Mouse (Mus musculus): Measurements from ENCODE around the gene Prc1. TPM values are rescaled to one million over a fixed set of nuclear protein-coding genes. Genes with fewer than 3 reads are reported as not detected.
A peak's percentile ranks its signal among the peaks of the same experiment; 100 is the strongest.

The Prc1 gene
- total and polyA plus RNA-seq, 2 experiments, result 0.32 to 0.74 TPM

DNA sequence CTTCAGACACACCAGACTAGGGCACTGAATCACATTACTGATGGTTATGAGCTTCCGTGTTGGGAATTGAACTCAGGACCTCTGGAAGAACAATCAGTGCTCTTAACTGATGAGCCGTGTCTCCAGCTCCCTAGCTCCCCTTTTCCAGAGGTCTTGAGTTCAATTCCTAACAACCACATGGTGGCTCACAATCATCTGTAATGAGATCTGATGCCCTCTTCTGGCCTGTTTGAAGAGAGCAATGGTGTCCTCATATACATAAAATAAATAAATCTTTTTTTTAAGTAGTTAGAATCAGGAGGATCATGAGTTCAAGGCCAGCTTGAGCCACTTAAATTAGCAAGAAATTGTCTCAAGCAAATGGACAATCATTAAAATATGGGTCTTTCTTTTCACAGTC lies 38.3 kb upstream of the Prc1 start:
- Histone ChIP-seq H3K36me3 (ENCODE audit: control insufficient read depth, insufficient read depth, low read length) (no peaks in the 10 kb centered on the region), H3K9ac (ENCODE audit: low read depth, low read length) (no peak overlapping the region), H3K27me3 (ENCODE audit: control insufficient read depth, insufficient read depth, low read length) (no peaks in the 10 kb centered on the region), H3K4me3 (ENCODE audit: insufficient read depth, low read depth, low read length) (no peak overlapping the region), H3K4me1 (ENCODE audit: control insufficient read depth, insufficient read depth, low read length) (no peaks in the 10 kb centered on the region), H3K79me2 (ENCODE audit: control insufficient read depth, insufficient read depth, low read length) (no peaks in the 10 kb centered on the region), H3K27ac (replicated peaks; ENCODE audit: insufficient read depth, low read depth, low read length) (no peak overlapping the region)
- DNase-seq (ENCODE audit: extremely low read depth, low read depth, low spot score), result no peak
- 75% methylated on average over 2 of the region's 2 CpGs for WGBS
- TF ChIP-seq CTCF (IDR thresholded peaks at IDR 0.05; ENCODE audit: low read depth, low read length), result no peak
- TF ChIP-seq POLR2A (IDR thresholded peaks at IDR 0.05; ENCODE audit: extremely low read depth, insufficient read depth, low read length), result no peak

DNA sequence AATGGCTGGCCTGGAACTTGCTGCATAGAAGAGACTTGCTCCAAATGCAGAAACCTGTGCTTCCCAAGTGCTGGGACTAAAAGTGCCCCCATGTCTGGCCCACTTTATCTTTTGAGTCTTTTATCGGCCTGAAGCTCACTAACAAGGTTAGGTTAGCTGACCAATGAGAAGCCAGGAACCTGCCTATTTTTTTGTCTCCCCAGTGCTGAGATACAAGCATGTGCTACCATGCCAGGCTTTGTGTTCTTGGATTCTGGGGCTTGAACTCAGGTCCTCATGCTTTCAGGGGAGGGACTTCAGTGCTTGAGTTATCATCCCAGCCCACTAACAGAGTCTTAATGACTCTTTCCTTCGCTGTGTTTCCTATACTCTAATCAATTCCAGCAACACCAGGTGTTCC lies 36.5 kb upstream of the Prc1 start:
- peaks cover 8% of the 10 kb centered on the region; the same call in 1 of the 2 replicates for H3K79me2 ChIP-seq (ENCODE audit: control insufficient read depth, insufficient read depth, low read length)
- WGBS, result 71% methylated on average over 2 of the region's 2 CpGs
- no peak for TF ChIP-seq CTCF (IDR thresholded peaks at IDR 0.05; ENCODE audit: low read depth, low read length)
- no peak for TF ChIP-seq POLR2A (IDR thresholded peaks at IDR 0.05; ENCODE audit: extremely low read depth, insufficient read depth, low read length)

DNA sequence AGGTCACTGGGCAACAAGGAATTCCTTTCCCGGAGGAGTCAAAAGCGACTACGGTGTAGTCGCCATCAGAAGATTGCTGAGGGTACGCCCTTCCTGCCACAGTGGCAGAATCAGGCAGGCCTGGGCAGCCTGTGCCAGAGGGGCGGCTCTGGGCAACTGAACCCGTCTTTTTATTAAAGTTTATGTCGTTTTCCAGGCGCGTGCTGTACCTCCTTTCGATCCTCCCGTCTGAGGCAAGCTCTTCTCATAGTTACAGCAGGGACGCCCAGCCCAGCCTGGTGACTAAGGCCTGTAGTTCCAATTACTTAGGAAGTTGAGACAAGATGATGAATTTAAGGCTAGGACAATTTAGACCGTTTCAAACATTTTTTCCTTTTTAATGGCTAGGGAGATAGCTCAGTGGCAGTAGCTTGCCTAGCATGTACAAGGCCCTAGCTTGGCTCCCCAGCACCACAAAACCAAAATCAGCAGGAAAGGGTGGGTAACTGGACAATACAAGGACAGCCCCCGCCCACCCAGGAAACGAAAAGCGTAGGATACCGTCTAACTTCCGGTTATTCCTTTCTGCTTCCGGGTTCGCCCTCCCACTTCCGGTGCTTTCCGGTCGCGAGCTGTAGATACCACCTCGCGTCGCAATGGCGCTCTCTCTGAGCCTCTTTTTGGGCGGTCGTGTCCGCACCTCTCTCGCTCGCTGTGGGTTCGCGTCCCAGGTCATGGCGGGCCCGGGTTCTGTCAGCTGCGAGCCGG lies 33.5 kb upstream of the Prc1 start, which contains the start of gene Ngrn:
Gene Ngrn, plus strand, starts transcription at position 591 of the 747 bp plus-strand sequence.
- Histone ChIP-seq H3K4me1 (ENCODE audit: control insufficient read depth, insufficient read depth, low read length) (no peaks in the 10 kb centered on the region; the same call in 1 of the 2 replicates), H3K9ac (ENCODE audit: low read depth, low read length) (peak within 1 kb of the TSS; percentile 88), H3K27me3 (ENCODE audit: control insufficient read depth, insufficient read depth, low read length) (no peaks in the 10 kb centered on the region), H3K79me2 (ENCODE audit: control insufficient read depth, insufficient read depth, low read length) (peaks cover 8% of the 10 kb centered on the region; the same call in 1 of the 2 replicates), H3K27ac (replicated peaks; ENCODE audit: insufficient read depth, low read depth, low read length) (peak within 1 kb of the TSS; percentile 72), H3K36me3 (ENCODE audit: control insufficient read depth, insufficient read depth, low read length) (peaks cover 8% of the 10 kb centered on the region; the same call in 1 of the 2 replicates), H3K4me3 (ENCODE audit: insufficient read depth, low read depth, low read length) (peak within 1 kb of the TSS; percentile 90)
- WGBS, result 27% methylated on average over 40 of the region's 40 CpGs
- TF ChIP-seq POLR2A (IDR thresholded peaks at IDR 0.05; ENCODE audit: extremely low read depth, insufficient read depth, low read length) (peak; percentile 80), CTCF (IDR thresholded peaks at IDR 0.05; ENCODE audit: low read depth, low read length) (peak; percentile 2; the same call in 1 of the 2 replicates)
- peak; percentile 75 for DNase-seq (ENCODE audit: extremely low read depth, low read depth, low spot score)

More for the DNA sequence above, 36.5 kb upstream of the Prc1 start:
- Histone ChIP-seq H3K9ac (ENCODE audit: low read depth, low read length) (no peak overlapping the region), H3K4me3 (ENCODE audit: insufficient read depth, low read depth, low read length) (no peak overlapping the region), H3K27ac (replicated peaks; ENCODE audit: insufficient read depth, low read depth, low read length) (no peak overlapping the region), H3K36me3 (ENCODE audit: control insufficient read depth, insufficient read depth, low read length) (no peaks in the 10 kb centered on the region), H3K27me3 (ENCODE audit: control insufficient read depth, insufficient read depth, low read length) (no peaks in the 10 kb centered on the region), H3K4me1 (ENCODE audit: control insufficient read depth, insufficient read depth, low read length) (no peaks in the 10 kb centered on the region; the same call in 1 of the 2 replicates)
- no peak for DNase-seq (ENCODE audit: extremely low read depth, low read depth, low spot score)

DNA sequence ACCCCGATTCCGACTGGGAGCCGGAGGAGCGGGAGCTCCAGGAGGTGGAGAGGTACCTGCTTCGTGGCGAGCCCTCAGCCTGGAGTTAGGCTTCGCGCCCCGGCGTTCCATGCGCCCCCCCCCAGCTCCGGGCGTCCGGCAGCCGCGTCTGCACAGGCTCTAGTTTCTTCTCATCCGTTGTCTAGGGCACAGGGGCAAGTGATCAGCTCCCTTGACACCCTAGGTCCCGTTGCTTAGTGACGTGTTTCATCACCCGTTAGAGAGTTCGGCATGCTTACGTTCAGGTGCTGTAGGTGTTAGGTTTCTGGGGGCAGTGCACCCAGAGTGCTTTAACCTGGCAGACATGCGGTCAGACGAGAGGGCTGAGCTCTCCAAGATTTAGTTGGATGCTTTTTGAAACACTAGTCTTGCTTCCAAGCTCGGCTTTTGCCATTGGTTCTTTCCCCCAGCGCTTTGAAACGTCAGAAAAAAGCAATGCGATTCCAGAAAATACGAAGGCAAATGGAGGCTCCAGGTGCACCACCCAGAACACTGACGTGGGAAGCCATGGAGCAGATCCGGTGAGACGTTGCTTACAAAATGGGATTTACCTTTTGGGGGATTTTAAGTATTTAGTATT lies 32.8 kb upstream of the Prc1 start:
- peaks cover 8% of the 10 kb centered on the region; the same call in 1 of the 2 replicates for H3K79me2 ChIP-seq (ENCODE audit: control insufficient read depth, insufficient read depth, low read length)
- WGBS, result 1% methylated on average over 32 of the region's 32 CpGs

DNA sequence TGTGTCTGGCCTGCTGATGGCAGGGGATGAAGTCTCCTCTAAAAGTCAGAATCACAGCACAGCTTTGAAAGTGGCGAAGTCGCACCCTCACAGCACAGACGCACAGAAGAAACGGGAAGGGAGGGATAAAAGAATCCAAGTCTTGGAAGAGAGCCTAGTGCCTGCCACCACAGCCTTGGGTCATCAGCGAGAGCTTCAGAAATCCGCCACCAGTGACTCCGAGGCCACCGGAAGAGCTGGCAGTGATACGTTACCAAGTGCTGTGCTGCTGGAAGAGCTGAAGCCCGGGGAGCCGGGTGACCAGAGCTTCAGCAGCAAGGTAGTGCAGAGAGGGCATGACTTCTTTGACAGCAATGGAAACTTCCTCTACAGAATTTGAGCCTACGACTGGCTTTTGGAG lies 29.6 kb upstream of the Prc1 start:
- H3K36me3 ChIP-seq (ENCODE audit: control insufficient read depth, insufficient read depth, low read length), result peaks cover 8% of the 10 kb centered on the region; the same call in 1 of the 2 replicates
- peaks cover 6% of the 10 kb centered on the region for H3K4me1 ChIP-seq (ENCODE audit: control insufficient read depth, insufficient read depth, low read length)
- 93% methylated on average over 12 of the region's 12 CpGs for WGBS
- DNase-seq (ENCODE audit: extremely low read depth, low read depth, low spot score), result no peak
- H3K9ac ChIP-seq (ENCODE audit: low read depth, low read length), result no peak overlapping the region
- no peaks in the 10 kb centered on the region for H3K27me3 ChIP-seq (ENCODE audit: control insufficient read depth, insufficient read depth, low read length)
- no peak overlapping the region for H3K27ac ChIP-seq (replicated peaks; ENCODE audit: insufficient read depth, low read depth, low read length)
- no peak overlapping the region for H3K4me3 ChIP-seq (ENCODE audit: insufficient read depth, low read depth, low read length)
- H3K79me2 ChIP-seq (ENCODE audit: control insufficient read depth, insufficient read depth, low read length), result peaks cover 8% of the 10 kb centered on the region; the same call in 1 of the 2 replicates
- no peak for TF ChIP-seq POLR2A (IDR thresholded peaks at IDR 0.05; ENCODE audit: extremely low read depth, insufficient read depth, low read length)
- TF ChIP-seq CTCF (IDR thresholded peaks at IDR 0.05; ENCODE audit: low read depth, low read length), result no peak

More for the DNA sequence above, 32.8 kb upstream of the Prc1 start:
- Histone ChIP-seq H3K27me3 (ENCODE audit: control insufficient read depth, insufficient read depth, low read length) (no peaks in the 10 kb centered on the region), H3K4me3 (ENCODE audit: insufficient read depth, low read depth, low read length) (peak overlapping the region; percentile 90), H3K4me1 (ENCODE audit: control insufficient read depth, insufficient read depth, low read length) (no peaks in the 10 kb centered on the region; the same call in 1 of the 2 replicates), H3K36me3 (ENCODE audit: control insufficient read depth, insufficient read depth, low read length) (peaks cover 8% of the 10 kb centered on the region; the same call in 1 of the 2 replicates), H3K9ac (ENCODE audit: low read depth, low read length) (peak overlapping the region; percentile 88), H3K27ac (replicated peaks; ENCODE audit: insufficient read depth, low read depth, low read length) (peak overlapping the region; percentile 72)
- no peak for TF ChIP-seq POLR2A (IDR thresholded peaks at IDR 0.05; ENCODE audit: extremely low read depth, insufficient read depth, low read length)
- no peak for TF ChIP-seq CTCF (IDR thresholded peaks at IDR 0.05; ENCODE audit: low read depth, low read length)
- peak; percentile 37 for DNase-seq (ENCODE audit: extremely low read depth, low read depth, low spot score)
